Mouse (Mus musculus) MEL (cell line): ENCODE measurements around the gene 1700025G04Rik.

Experiments used
- CTCF ChIP-seq, 3 experiments: IDR thresholded peaks in 2 of 3; conservative IDR thresholded peaks in 1 of 3; 2 replicates each; pipeline ENCODE4 v1.5.1; 2011 to 2012; ENCODE audit warnings: low read length in 3 of 3, low read depth in 2 of 3, mild to moderate bottlenecking in 2 of 3, improper control_type of control experiment in 1 of 3, inconsistent platforms in 1 of 3, mixed read lengths in 1 of 3, moderate library complexity in 1 of 3; ENCODE audit not compliant: control insufficient read depth in 1 of 3, insufficient read depth in 1 of 3, poor library complexity in 1 of 3, severe bottlenecking in 1 of 3
- E2F4 ChIP-seq: IDR thresholded peaks from 2 replicates; pipeline ENCODE4 v1.6.1; 2011; ENCODE audit warnings: low read depth, low read length, improper control_type of control experiment, borderline replicate concordance
- EP300 ChIP-seq, 2 experiments: IDR thresholded peaks; 2 replicates each; pipeline ENCODE4 v1.6.1; 2011; ENCODE audit warnings: improper control_type of control experiment in 2 of 2, low read length in 2 of 2, low read depth in 1 of 2, mild to moderate bottlenecking in 1 of 2
- GATA1 ChIP-seq: IDR thresholded peaks from 2 replicates; pipeline ENCODE4 v1.6.1; 2011; ENCODE audit warnings: low read depth, low read length, improper control_type of control experiment
- HCFC1 ChIP-seq: IDR thresholded peaks from 2 replicates; pipeline ENCODE4 v1.6.1; 2012; ENCODE audit warnings: low read depth, mild to moderate bottlenecking, inconsistent platforms, low read length, improper control_type of control experiment, moderate library complexity
- POLR2A ChIP-seq, 2 experiments: IDR thresholded peaks; 2 replicates each; pipeline ENCODE4 v1.6.1; 2011 to 2012; ENCODE audit warnings: low read length in 2 of 2, mild to moderate bottlenecking in 2 of 2, control low read depth in 1 of 2, improper control_type of control experiment in 1 of 2, low read depth in 1 of 2, moderate library complexity in 1 of 2; ENCODE audit not compliant: control insufficient read depth in 1 of 2, insufficient read depth in 1 of 2, poor library complexity in 1 of 2
- SIN3A ChIP-seq: IDR thresholded peaks from 2 replicates; pipeline ENCODE4 v1.6.1; 2012; ENCODE audit warnings: low read length, improper control_type of control experiment, inconsistent platforms
- USF1 ChIP-seq: IDR thresholded peaks from 2 replicates; pipeline ENCODE4 v1.6.1; 2014; ENCODE audit warnings: low read depth, mild to moderate bottlenecking, inconsistent platforms, low read length, improper control_type of control experiment, moderate library complexity
- USF2 ChIP-seq, 2 experiments: IDR thresholded peaks; 2 replicates each; pipeline ENCODE4 v1.6.1; 2011 to 2012; ENCODE audit warnings: improper control_type of control experiment in 2 of 2, low read length in 2 of 2, borderline replicate concordance in 1 of 2, inconsistent platforms in 1 of 2, low read depth in 1 of 2, mild to moderate bottlenecking in 1 of 2; ENCODE audit not compliant: insufficient read depth in 1 of 2
- ZC3H11A ChIP-seq: IDR thresholded peaks from 2 replicates; pipeline ENCODE4 v1.6.1; 2012; ENCODE audit warnings: low read depth, mild to moderate bottlenecking, inconsistent platforms, low read length, improper control_type of control experiment

GRCm38 (mm10) chr1:152077171-152077715, 12.7 kb downstream of the 1700025G04Rik start:
- TF ChIP-seq POLR2A (IDR thresholded peaks at IDR 0.05; ENCODE audit: control insufficient read depth in 1 of 2, insufficient read depth in 1 of 2, low read depth in 1 of 2, low read length in 2 of 2, poor library complexity in 1 of 2) (no peak), CTCF (IDR thresholded peaks at IDR 0.05 in 2 of 3, conservative IDR thresholded peaks at IDR 0.05 in 1 of 3; ENCODE audit: control insufficient read depth in 1 of 3, insufficient read depth in 1 of 3, low read depth in 2 of 3, low read length in 3 of 3, poor library complexity in 1 of 3, severe bottlenecking in 1 of 3) (no peak), SIN3A (no peak), USF1 (no peak), EP300 (IDR thresholded peaks at IDR 0.05; ENCODE audit: low read depth in 1 of 2, low read length in 2 of 2) (no peak), USF2 (IDR thresholded peaks at IDR 0.05; ENCODE audit: borderline replicate concordance in 1 of 2, insufficient read depth in 1 of 2, low read depth in 1 of 2, low read length in 2 of 2) (no peak), ZC3H11A (no peak), E2F4 (no peak), HCFC1 (no peak), GATA1 (no peak)
